Mouse (Mus musculus): Measurements from ENCODE around the gene Fam110a. TPM values are rescaled to one million over a fixed set of nuclear protein-coding genes. Genes with fewer than 3 reads are reported as not detected.

Fam110a gene
- 1 to 10 TPM; 4.3 to 4.7 TPM for total RNA-seq (2021)
- polyA plus RNA-seq (2012; rRNA removed): 6.6 and 7.2 TPM in 2 replicates
- long read RNA-seq, transcript Fam110a-201 (2 exons, 1,754 nt): major isoform, 6 of 10 reads
- long read RNA-seq, partial matches to known transcripts: 4 of 10 reads
- long read RNA-seq, other reads (novel, unspliced or antisense): 0 of 10 reads

- Histone ChIP-seq H3K27me3 (ENCODE audit: control insufficient read depth, insufficient read depth, low read length) (no peaks in the 10 kb centered on the region), H3K4me3 (peak within 1 kb of the TSS; percentile 64), H3K27ac (peak within 1 kb of the TSS; percentile 83), H3K36me3 (ENCODE audit: control insufficient read depth, insufficient read depth, low read length) (no peaks in the 10 kb centered on the region), H3K79me2 (replicated peaks; ENCODE audit: control insufficient read depth, insufficient read depth, low read length) (no peaks in the 10 kb centered on the region), H3K4me1 (ENCODE audit: control insufficient read depth, insufficient read depth, low read length) (peaks cover 24% of the 10 kb centered on the region), H3K9ac (ENCODE audit: low read depth, low read length) (peak within 1 kb of the TSS; percentile 75)
- DNase-seq: peak; percentile 92 to 94
- intact Hi-C loops (cut with DNase I): no loop called here
- peak; percentile 70; the same call in 1 of the 2 replicates for TF ChIP-seq EP300 (IDR thresholded peaks at IDR 0.05; ENCODE audit: insufficient read depth, low read depth, low read length)
- peak; percentile 51; the same call in 1 of the 2 replicates for TF ChIP-seq POLR2A (IDR thresholded peaks at IDR 0.05; ENCODE audit: insufficient read depth, low read depth, low read length)
- no peak for TF ChIP-seq CTCF (IDR thresholded peaks at IDR 0.05)
- WGBS: 4% methylated on average over 46 of the region's 46 CpGs
These were observed at the start of gene Fam110a for GRCm38 (mm10) chr2:151979470-151980354. Gene Fam110a (minus strand): TSS chr2:151980219.

DNA sequence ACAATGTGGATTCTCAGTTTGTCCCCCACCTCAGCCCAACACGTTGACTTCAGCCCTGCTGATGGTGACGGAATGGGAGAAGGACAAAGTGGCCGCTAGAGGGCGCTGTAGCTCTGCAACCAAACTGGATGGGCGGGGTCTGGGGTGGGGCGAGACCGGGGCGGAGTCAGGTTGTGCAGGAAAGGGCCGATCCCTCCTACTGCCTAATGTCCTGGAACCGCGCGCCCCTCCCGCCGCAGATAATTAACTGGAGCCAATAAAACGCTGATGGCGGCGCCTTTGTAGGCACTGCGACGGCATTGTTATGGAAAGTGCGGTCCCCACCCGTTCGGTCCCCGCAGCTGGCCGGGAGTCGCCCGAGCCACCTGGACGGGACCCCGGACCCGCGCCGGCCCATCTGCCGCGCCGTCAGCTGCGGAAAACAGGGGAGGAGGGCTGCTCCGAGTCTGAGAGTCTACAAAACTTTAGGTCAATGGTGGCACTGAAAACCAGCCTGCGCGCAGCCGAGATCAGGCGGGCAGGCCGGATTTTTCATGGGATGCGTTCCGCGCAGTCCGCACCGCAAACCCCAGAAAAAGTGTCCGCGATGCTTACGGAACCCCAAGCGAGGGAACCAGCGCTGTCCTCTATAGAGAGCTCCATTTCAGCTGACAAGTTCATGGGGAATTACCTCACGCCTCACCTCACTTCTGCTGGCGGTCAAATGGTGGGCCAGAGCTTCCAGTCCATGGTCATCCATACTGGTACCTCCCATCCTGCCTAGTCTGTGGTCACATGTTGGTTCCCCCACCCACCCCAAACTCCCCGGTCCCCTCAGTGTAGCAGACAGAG lies 49.4 kb upstream of the Fam110a start:
- Histone ChIP-seq H3K4me1 (ENCODE audit: control insufficient read depth, insufficient read depth, low read length) (no peaks in the 10 kb centered on the region), H3K27ac (peak overlapping the region; percentile 8; the same call in 1 of the 2 replicates), H3K9ac (ENCODE audit: low read depth, low read length) (peak overlapping the region; percentile 53), H3K36me3 (ENCODE audit: control insufficient read depth, insufficient read depth, low read length) (no peaks in the 10 kb centered on the region), H3K4me3 (peak overlapping the region; percentile 74), H3K27me3 (ENCODE audit: control insufficient read depth, insufficient read depth, low read length) (no peaks in the 10 kb centered on the region), H3K79me2 (replicated peaks; ENCODE audit: control insufficient read depth, insufficient read depth, low read length) (no peaks in the 10 kb centered on the region)
- intact Hi-C loops (cut with DNase I): loop anchor here (1.0 to 5.0 kb wide), 4 partner anchors 53 to 339 kb away; partner anchors contain the start of gene Scrt2
- 1% methylated on average over 54 of the region's 54 CpGs for WGBS
- TF ChIP-seq POLR2A (IDR thresholded peaks at IDR 0.05; ENCODE audit: insufficient read depth, low read depth, low read length) (no peak), CTCF (IDR thresholded peaks at IDR 0.05) (peak; percentile 84), EP300 (IDR thresholded peaks at IDR 0.05; ENCODE audit: insufficient read depth, low read depth, low read length) (peak; percentile 57; the same call in 1 of the 2 replicates)
- peak; percentile 84 to 89 for DNase-seq

- WGBS: 35% methylated on average over 11 of the region's 11 CpGs
- H3K4me3 ChIP-seq: no peak overlapping the region
- H3K27me3 ChIP-seq (ENCODE audit: control insufficient read depth, insufficient read depth, low read length): no peaks in the 10 kb centered on the region
- no peaks in the 10 kb centered on the region for H3K79me2 ChIP-seq (replicated peaks; ENCODE audit: control insufficient read depth, insufficient read depth, low read length)
- H3K4me1 ChIP-seq (ENCODE audit: control insufficient read depth, insufficient read depth, low read length): no peaks in the 10 kb centered on the region
- no peak overlapping the region for H3K27ac ChIP-seq
- TF ChIP-seq POLR2A (IDR thresholded peaks at IDR 0.05; ENCODE audit: insufficient read depth, low read depth, low read length): no peak
- TF ChIP-seq EP300 (IDR thresholded peaks at IDR 0.05; ENCODE audit: insufficient read depth, low read depth, low read length): no peak
- TF ChIP-seq CTCF (IDR thresholded peaks at IDR 0.05): no peak
- H3K36me3 ChIP-seq (ENCODE audit: control insufficient read depth, insufficient read depth, low read length): no peaks in the 10 kb centered on the region
- intact Hi-C loops (cut with DNase I): loop anchor here (5.0 kb wide), 1 partner anchor 57 kb away; the partner anchor contains the start of gene Scrt2
- no peak for DNase-seq
- H3K9ac ChIP-seq (ENCODE audit: low read depth, low read length): no peak overlapping the region
These were observed 44.9 kb upstream of the Fam110a start for GRCm38 (mm10) chr2:152024883-152025422.

DNA sequence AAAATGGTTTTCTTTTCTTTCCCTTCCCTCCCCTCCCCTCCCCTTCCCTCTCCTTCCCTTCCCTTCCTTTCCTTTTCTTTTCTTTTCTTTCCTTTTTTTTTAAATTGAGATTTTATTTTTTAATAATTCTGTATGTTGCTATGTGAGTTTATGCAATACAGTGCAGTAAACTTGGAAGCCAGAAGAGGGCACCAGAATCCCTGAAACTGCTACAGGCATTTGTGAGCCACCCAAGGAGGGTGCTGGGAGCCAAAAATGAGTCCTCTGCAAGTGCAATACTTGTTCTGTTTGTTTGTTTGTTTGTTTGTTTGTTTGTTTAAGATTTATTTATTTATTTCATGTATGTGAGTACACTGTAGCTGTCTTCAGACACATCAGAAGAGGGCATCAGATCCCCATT lies 42.0 kb upstream of the Fam110a start:
- no peaks in the 10 kb centered on the region for H3K79me2 ChIP-seq (replicated peaks; ENCODE audit: control insufficient read depth, insufficient read depth, low read length)
- intact Hi-C loops (cut with DNase I): no loop called here
- H3K4me3 ChIP-seq: no peak overlapping the region
- H3K9ac ChIP-seq (ENCODE audit: low read depth, low read length): no peak overlapping the region
- TF ChIP-seq CTCF (IDR thresholded peaks at IDR 0.05) (peak; percentile 29), POLR2A (IDR thresholded peaks at IDR 0.05; ENCODE audit: insufficient read depth, low read depth, low read length) (no peak)
- DNase-seq: no peak
- H3K27ac ChIP-seq: no peak overlapping the region
- no peaks in the 10 kb centered on the region for H3K27me3 ChIP-seq (ENCODE audit: control insufficient read depth, insufficient read depth, low read length)
- H3K36me3 ChIP-seq (ENCODE audit: control insufficient read depth, insufficient read depth, low read length): no peaks in the 10 kb centered on the region
- no peaks in the 10 kb centered on the region for H3K4me1 ChIP-seq (ENCODE audit: control insufficient read depth, insufficient read depth, low read length)

DNA sequence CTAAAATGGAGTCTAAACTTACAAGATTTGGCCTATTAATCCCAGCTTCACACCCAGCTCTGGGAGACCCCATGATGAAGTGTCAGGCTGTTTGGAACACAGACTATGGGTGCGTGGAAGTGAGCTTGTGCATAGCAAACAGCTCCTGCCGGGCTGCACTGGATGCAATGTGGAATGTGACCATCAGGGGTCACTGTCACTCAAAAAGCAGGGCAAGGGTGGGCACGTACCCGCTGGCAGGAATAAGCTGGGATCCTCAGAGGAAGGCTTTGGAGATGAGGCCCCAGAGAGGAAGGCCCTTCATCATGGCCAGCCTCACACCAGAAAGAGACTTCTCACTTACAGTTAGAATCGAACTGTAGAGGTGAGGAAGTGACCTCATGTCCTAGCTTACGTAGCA lies 40.2 kb upstream of the Fam110a start:
- DNase-seq: peak; percentile 28 to 62
- H3K79me2 ChIP-seq (replicated peaks; ENCODE audit: control insufficient read depth, insufficient read depth, low read length): no peaks in the 10 kb centered on the region
- no peak overlapping the region for H3K27ac ChIP-seq
- no peak overlapping the region for H3K9ac ChIP-seq (ENCODE audit: low read depth, low read length)
- 23% methylated on average over 6 of the region's 6 CpGs for WGBS
- H3K4me1 ChIP-seq (ENCODE audit: control insufficient read depth, insufficient read depth, low read length): no peaks in the 10 kb centered on the region; the same call in 1 of the 2 replicates
- H3K27me3 ChIP-seq (ENCODE audit: control insufficient read depth, insufficient read depth, low read length): no peaks in the 10 kb centered on the region
- H3K36me3 ChIP-seq (ENCODE audit: control insufficient read depth, insufficient read depth, low read length): no peaks in the 10 kb centered on the region
- no peak overlapping the region for H3K4me3 ChIP-seq
- intact Hi-C loops (cut with DNase I): no loop called here
- no peak for TF ChIP-seq EP300 (IDR thresholded peaks at IDR 0.05; ENCODE audit: insufficient read depth, low read depth, low read length)
- TF ChIP-seq POLR2A (IDR thresholded peaks at IDR 0.05; ENCODE audit: insufficient read depth, low read depth, low read length): no peak
- peak; percentile 86 for TF ChIP-seq CTCF (IDR thresholded peaks at IDR 0.05)

All from heart, adult 2 months (tissue).